Mouse (Mus musculus) forebrain, postnatal 0 days (tissue): ENCODE results near the gene Trim11. TPM values are rescaled to one million over a fixed set of nuclear protein-coding genes. Genes with fewer than 3 reads are reported as not detected.

Experiments
- ATAC-seq: fragments of 200-750 bp; cut with Nextera tagmentation; 2 replicates; pipeline ENCODE4 v1.8.0; 2017; ENCODE audit warnings: mild to moderate bottlenecking, moderate library complexity
- DNase-seq: peaks from one replicate; pipeline ENCODE4 v3.0.0-alpha.2; 2015
- H3K27ac ChIP-seq: fragments of 300-500 bp; sonication (generic); 2 replicates; pipeline ENCODE4 v1.5.1; 2014; ENCODE audit warnings: low read depth, mild to moderate bottlenecking, antibody characterized with exemption, low read length, moderate library complexity, mixed read lengths
- H3K27me3 ChIP-seq: fragments of 300-500 bp; sonication (generic); 2 replicates; pipeline ENCODE4 v1.6.1; 2014; ENCODE audit warnings: mild to moderate bottlenecking, low read length, mixed read lengths; ENCODE audit not compliant: insufficient read depth
- H3K36me3 ChIP-seq: fragments of 300-500 bp; sonication (generic); 2 replicates; pipeline ENCODE4 v1.6.1; 2014; ENCODE audit warnings: mild to moderate bottlenecking, moderate library complexity; ENCODE audit not compliant: insufficient read depth
- H3K4me1 ChIP-seq: fragments of 300-500 bp; sonication (generic); 2 replicates; pipeline ENCODE4 v1.6.1; 2014; ENCODE audit warnings: antibody characterized with exemption; ENCODE audit not compliant: insufficient read depth
- H3K4me2 ChIP-seq: fragments of 300-500 bp; sonication (generic); 2 replicates; pipeline ENCODE4 v1.6.1; 2014; ENCODE audit warnings: low read depth, mild to moderate bottlenecking, moderate library complexity
- H3K4me3 ChIP-seq: fragments of 300-500 bp; sonication (generic); 2 replicates; pipeline ENCODE4 v1.5.1; 2014; ENCODE audit warnings: low read depth, low read length, mixed read lengths
- H3K9ac ChIP-seq: fragments of 300-500 bp; sonication (generic); 2 replicates; pipeline ENCODE4 v1.6.1; 2014; ENCODE audit warnings: mild to moderate bottlenecking
- H3K9me3 ChIP-seq: fragments of 300-500 bp; sonication (generic); 2 replicates; pipeline ENCODE4 v1.6.1; 2016; ENCODE audit warnings: low read length
- CTCF ChIP-seq: sonication (generic); IDR thresholded peaks from 2 replicates; pipeline ENCODE4 v1.5.1; 2016; ENCODE audit warnings: antibody characterized with exemption, control low read depth, low read depth
- WGBS: fragments of 180-500 bp; shearing (Covaris S2); extraction: QIAGEN DNeasy Blood & Tissue Kit; methylation state at CpG from one replicate; pipeline ENCODE4 v1.1.7; 2014; 5-methylcytosine and 5-hydroxymethylcytosine counted together
- polyA plus RNA-seq: library from polyadenylated mRNA; unstranded; fragments of >200 nt; fragmentation: Nextera tagmentation; extraction: Ambion mirVana; gene quantifications from 2 replicates; pipeline ENCODE4 v1.2.1, GENCODE M21; 2015
- total RNA-seq: library from RNA; depleted of rRNA; stranded (reverse); fragments of >200 nt; gene quantifications from 2 replicates; pipeline ENCODE4 v1.2.3, GENCODE M21; 2014

Trim11 gene
- total and polyA plus RNA-seq, 2 experiments from 2014 or later = 16.0 to 31.9 TPM

GRCm38 (mm10) chr11:58979661-58980060 lies 1.8 kb downstream of the Trim11 start:
- Histone ChIP-seq H3K27ac (no peak overlapping the region), H3K36me3 (peaks cover 19% of the 10 kb centered on the region), H3K4me3 (0 out of 2 replicates have a peak overlapping the region, but pooled peaks have one; percentile 59), H3K4me2 (peak overlapping the region; percentile 99), H3K4me1 (peaks cover 19% of the 10 kb centered on the region), H3K27me3 (no peaks in the 10 kb centered on the region), H3K9ac (peak overlapping the region; percentile 85), H3K9me3 (no peaks in the 10 kb centered on the region)
- no peak for TF ChIP-seq CTCF
- no peak for ATAC-seq
- 81% methylated on average over 7 of the region's 7 CpGs for WGBS
- no peak for DNase-seq

GRCm38 (mm10) chr11:58980381-58980990 lies 2.6 kb downstream of the Trim11 start:
- Histone ChIP-seq H3K4me1 (peaks cover 19% of the 10 kb centered on the region), H3K36me3 (peaks cover 27% of the 10 kb centered on the region), H3K4me2 (peak overlapping the region; percentile 99; the same call in 1 of the 2 replicates), H3K9me3 (no peaks in the 10 kb centered on the region), H3K4me3 (no peak overlapping the region), H3K27ac (no peak overlapping the region), H3K9ac (no peak overlapping the region), H3K27me3 (no peaks in the 10 kb centered on the region)
- TF ChIP-seq CTCF = no peak
- WGBS = 69% methylated on average over 5 of the region's 5 CpGs
- ATAC-seq (no peak), DNase-seq (no peak)

GRCm38 (mm10) chr11:58981541-58982447 lies 3.9 kb downstream of the Trim11 start:
- Histone ChIP-seq H3K9me3 (no peaks in the 10 kb centered on the region), H3K4me1 (peaks cover 19% of the 10 kb centered on the region), H3K4me3 (no peak overlapping the region), H3K27ac (no peak overlapping the region), H3K4me2 (no peak overlapping the region), H3K9ac (no peak overlapping the region), H3K36me3 (peaks cover 39% of the 10 kb centered on the region), H3K27me3 (no peaks in the 10 kb centered on the region)
- ATAC-seq (0 out of 2 replicates have a peak, but pooled peaks have one; percentile 36), DNase-seq (peak; percentile 61)
- 49% methylated on average over 14 of the region's 14 CpGs for WGBS
- peak; percentile 65 for TF ChIP-seq CTCF

- H3K9me3 ChIP-seq = no peaks in the 10 kb centered on the region
- H3K4me3 ChIP-seq = no peak overlapping the region
- WGBS = 91% methylated on average over 18 of the region's 18 CpGs
- no peaks in the 10 kb centered on the region for H3K27me3 ChIP-seq
- H3K4me2 ChIP-seq = no peak overlapping the region
- DNase-seq = no peak
- H3K4me1 ChIP-seq = peaks cover 19% of the 10 kb centered on the region
- H3K9ac ChIP-seq = no peak overlapping the region
- H3K27ac ChIP-seq = no peak overlapping the region
- ATAC-seq = no peak
- H3K36me3 ChIP-seq = peaks cover 46% of the 10 kb centered on the region
- no peak for TF ChIP-seq CTCF
Observed at GRCm38 (mm10) chr11:58982471-58983097, 4.7 kb downstream of the Trim11 start.

GRCm38 (mm10) chr11:58983691-58984341 lies 5.9 kb downstream of the Trim11 start:
- peaks cover 17% of the 10 kb centered on the region for H3K4me1 ChIP-seq
- no peaks in the 10 kb centered on the region for H3K27me3 ChIP-seq
- no peak for TF ChIP-seq CTCF
- DNase-seq = no peak
- H3K27ac ChIP-seq = no peak overlapping the region
- no peaks in the 10 kb centered on the region for H3K9me3 ChIP-seq
- ATAC-seq = no peak
- no peak overlapping the region for H3K4me2 ChIP-seq
- WGBS = 92% methylated on average over 6 of the region's 6 CpGs
- no peak overlapping the region for H3K9ac ChIP-seq
- H3K36me3 ChIP-seq = peaks cover 59% of the 10 kb centered on the region
- H3K4me3 ChIP-seq = no peak overlapping the region

GRCm38 (mm10) chr11:58984657-58985056 lies 6.8 kb downstream of the Trim11 start:
- Histone ChIP-seq H3K4me1 (0 out of 2 replicates have a peak, but pooled peaks cover 8% of the 10 kb centered on the region), H3K4me3 (no peak overlapping the region), H3K27me3 (no peaks in the 10 kb centered on the region), H3K36me3 (peaks cover 67% of the 10 kb centered on the region), H3K27ac (no peak overlapping the region), H3K4me2 (no peak overlapping the region), H3K9me3 (no peaks in the 10 kb centered on the region), H3K9ac (no peak overlapping the region)
- ATAC-seq (no peak), DNase-seq (no peak)
- TF ChIP-seq CTCF = no peak
- 94% methylated on average over 7 of the region's 7 CpGs for WGBS
